Mouse (Mus musculus): ENCODE results near the gene Rab13. TPM values are rescaled to one million over a fixed set of nuclear protein-coding genes. Genes with fewer than 3 reads are reported as not detected.
A peak's percentile ranks its signal among the peaks of the same experiment; 100 is the strongest.

Gene Rab13
- polyA plus RNA-seq, 1 experiment, result 2.6 TPM

DNA sequence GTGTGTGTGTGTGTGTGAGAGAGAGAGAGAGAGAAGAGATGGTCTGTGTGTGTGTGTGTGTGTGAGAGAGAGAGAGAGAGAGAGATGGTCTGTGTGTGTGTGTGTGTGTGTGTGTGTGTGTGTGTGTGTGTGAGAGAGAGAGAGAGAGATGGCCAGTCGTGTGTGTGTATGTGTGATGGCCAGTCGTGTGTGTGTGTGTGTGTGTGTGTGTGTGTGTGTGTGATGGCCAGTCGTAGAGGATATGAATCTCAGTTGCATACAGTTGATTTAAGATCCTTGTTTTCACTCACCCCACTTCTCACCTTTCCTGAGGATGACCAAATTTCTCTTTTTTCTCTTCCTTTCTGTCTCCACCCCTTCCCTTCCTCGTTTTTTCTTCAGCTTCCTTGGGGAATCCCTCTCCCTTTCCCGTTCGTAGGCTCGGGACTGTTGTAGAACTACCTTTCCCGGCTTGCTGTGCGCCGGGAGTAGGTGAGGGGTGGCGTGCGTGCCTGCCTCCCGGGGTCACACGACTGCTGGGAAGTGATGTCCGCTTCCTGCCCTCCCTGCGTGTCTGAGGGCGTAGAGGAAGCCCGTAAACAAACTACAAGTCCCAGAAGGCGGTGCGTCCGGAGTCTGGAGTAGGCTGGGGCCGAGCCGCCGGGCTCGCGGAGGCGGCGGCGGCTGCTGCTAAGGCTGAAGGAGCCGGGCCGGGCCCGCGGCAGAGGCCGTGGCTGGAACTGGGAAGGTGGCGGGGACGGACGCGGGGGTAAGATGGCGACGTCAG lies 40.3 kb downstream of the Rab13 start, which contains the start of gene Crtc2:
Crtc2 (plus strand) TSS at position 511 of the 766 bp plus-strand sequence.
- peak within 1 kb of the TSS; percentile 92 for H3K27ac ChIP-seq (ENCODE audit: insufficient read depth, low read length)
- 2% methylated on average over 38 of the region's 40 CpGs for WGBS
- H3K4me1 ChIP-seq (ENCODE audit: control insufficient read depth, insufficient read depth, insufficient read length), result peaks cover 6% of the 10 kb centered on the region; the same call in 1 of the 2 replicates
- no peaks in the 10 kb centered on the region for H3K27me3 ChIP-seq (ENCODE audit: control insufficient read depth, insufficient read depth, low read length)
- TF ChIP-seq CTCF (IDR thresholded peaks at IDR 0.05; ENCODE audit: extremely low read depth, insufficient read depth, insufficient read length, insufficient replicate concordance) (no peak), POLR2A (IDR thresholded peaks at IDR 0.05; ENCODE audit: low read depth, low read length) (peak; percentile 46; the same call in 1 of the 2 replicates)
- peak; percentile 84 to 95 for DNase-seq (ENCODE audit: low read depth in 1 of 2, low spot score in 2 of 2)
- peaks cover 19% of the 10 kb centered on the region for H3K36me3 ChIP-seq (ENCODE audit: control insufficient read depth, insufficient read depth, low read length)
- H3K4me3 ChIP-seq (ENCODE audit: extremely low read depth, insufficient read depth, insufficient read length), result peak within 1 kb of the TSS; percentile 87

DNA sequence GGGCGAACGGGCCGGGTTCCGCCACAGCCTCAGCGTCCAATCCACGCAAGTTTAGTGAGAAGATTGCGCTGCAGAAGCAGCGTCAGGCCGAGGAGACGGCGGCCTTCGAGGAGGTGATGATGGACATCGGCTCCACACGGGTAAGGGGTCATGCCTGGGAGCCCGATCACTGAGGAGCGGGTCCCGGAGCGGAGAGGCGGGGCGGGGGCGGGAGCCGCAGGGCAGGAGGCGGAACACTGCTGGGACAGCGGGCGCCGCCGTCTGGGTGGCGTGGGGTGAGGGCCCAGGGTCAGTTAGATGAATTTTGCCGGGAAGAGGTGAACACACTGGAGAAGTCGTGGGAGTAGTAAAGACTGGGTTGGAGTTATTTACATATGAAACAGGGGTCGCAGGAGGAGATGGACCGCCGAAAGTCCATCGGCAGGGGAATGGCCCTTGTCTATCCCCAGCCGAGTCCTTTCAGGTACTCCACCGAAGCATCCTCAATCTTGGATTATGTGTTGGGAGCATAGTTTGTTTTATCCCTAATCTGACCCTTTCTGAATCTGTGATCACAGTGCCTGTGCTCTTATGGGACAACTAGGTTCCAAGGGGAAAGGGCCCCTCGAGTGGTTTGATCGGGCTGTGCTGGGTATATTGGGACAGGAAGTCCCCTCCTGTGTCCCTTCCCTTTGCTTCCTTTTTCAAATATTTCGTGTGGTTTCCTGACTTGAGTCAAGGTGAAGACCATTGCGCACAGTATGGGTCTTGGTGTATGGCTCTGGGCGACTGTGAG lies 41.1 kb downstream of the Rab13 start:
- peaks cover 4% of the 10 kb centered on the region; the same call in 1 of the 2 replicates for H3K4me1 ChIP-seq (ENCODE audit: control insufficient read depth, insufficient read depth, insufficient read length)
- no peak for TF ChIP-seq CTCF (IDR thresholded peaks at IDR 0.05; ENCODE audit: extremely low read depth, insufficient read depth, insufficient read length, insufficient replicate concordance)
- no peak for TF ChIP-seq POLR2A (IDR thresholded peaks at IDR 0.05; ENCODE audit: low read depth, low read length)
- H3K4me3 ChIP-seq (ENCODE audit: extremely low read depth, insufficient read depth, insufficient read length), result peak overlapping the region; percentile 87
- DNase-seq (ENCODE audit: low read depth in 1 of 2, low spot score in 2 of 2), result no peak
- under 1% methylated on average over 41 of the region's 41 CpGs for WGBS
- no peaks in the 10 kb centered on the region for H3K27me3 ChIP-seq (ENCODE audit: control insufficient read depth, insufficient read depth, low read length)
- H3K27ac ChIP-seq (ENCODE audit: insufficient read depth, low read length), result peak overlapping the region; percentile 92
- H3K36me3 ChIP-seq (ENCODE audit: control insufficient read depth, insufficient read depth, low read length), result peaks cover 26% of the 10 kb centered on the region

DNA sequence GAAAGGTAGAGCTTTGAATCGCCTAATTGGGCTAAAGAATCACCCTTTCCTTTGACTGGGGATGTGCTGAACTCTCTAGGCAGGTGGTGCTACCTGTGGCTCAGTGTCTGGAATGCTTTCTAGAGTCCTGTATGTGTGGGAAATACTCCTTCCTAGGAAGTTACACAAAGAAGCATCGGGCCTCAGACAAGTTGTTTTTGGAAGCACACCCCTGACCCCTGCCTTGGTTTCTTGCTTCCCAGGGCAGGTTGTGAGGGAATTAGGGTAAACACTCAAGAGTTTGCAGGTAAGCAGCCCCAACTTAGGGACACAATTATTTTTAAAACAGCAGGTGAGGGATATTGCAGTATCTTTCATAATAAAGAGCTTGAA lies 41.7 kb downstream of the Rab13 start:
- no peaks in the 10 kb centered on the region for H3K27me3 ChIP-seq (ENCODE audit: control insufficient read depth, insufficient read depth, low read length)
- peaks cover 31% of the 10 kb centered on the region for H3K36me3 ChIP-seq (ENCODE audit: control insufficient read depth, insufficient read depth, low read length)
- H3K4me3 ChIP-seq (ENCODE audit: extremely low read depth, insufficient read depth, insufficient read length), result peak overlapping the region; percentile 87
- H3K27ac ChIP-seq (ENCODE audit: insufficient read depth, low read length), result peak overlapping the region; percentile 92; the same call in 1 of the 2 replicates
- no peak for DNase-seq (ENCODE audit: low read depth in 1 of 2, low spot score in 2 of 2)
- TF ChIP-seq CTCF (IDR thresholded peaks at IDR 0.05; ENCODE audit: extremely low read depth, insufficient read depth, insufficient read length, insufficient replicate concordance) (no peak), POLR2A (IDR thresholded peaks at IDR 0.05; ENCODE audit: low read depth, low read length) (no peak)
- H3K4me1 ChIP-seq (ENCODE audit: control insufficient read depth, insufficient read depth, insufficient read length), result peaks cover 4% of the 10 kb centered on the region; the same call in 1 of the 2 replicates
- 4% methylated on average over 2 of the region's 2 CpGs for WGBS

DNA sequence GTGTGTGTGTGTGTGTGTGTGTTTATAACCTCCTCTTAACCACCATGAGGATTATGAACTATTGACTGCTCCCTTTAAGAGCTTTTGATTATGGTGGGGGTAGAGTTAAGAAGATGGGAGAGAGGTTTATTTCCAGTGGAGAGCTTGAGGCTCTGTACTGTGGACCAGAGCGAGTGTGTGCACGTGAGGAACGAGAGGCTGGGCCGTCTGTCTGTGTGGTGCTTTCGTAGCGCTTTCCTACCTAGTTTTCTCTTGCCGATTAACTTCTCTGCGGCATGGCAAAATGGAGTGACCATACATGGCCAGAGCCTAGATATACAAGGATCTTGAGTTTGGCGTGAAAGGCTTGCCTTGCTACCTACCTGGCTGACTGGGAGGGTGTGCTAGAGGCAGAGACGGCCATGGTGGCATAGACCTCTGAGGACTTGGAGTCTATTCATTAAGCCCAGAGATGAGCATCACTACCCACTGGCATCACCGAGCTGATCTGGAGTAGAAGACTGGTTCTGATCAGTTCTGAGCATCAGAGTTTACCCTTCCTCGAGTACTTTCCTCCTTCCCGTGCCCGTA lies 42.4 kb downstream of the Rab13 start:
- no peak overlapping the region for H3K4me3 ChIP-seq (ENCODE audit: extremely low read depth, insufficient read depth, insufficient read length)
- no peak overlapping the region for H3K27ac ChIP-seq (ENCODE audit: insufficient read depth, low read length)
- 93% methylated on average over 14 of the region's 14 CpGs for WGBS
- H3K4me1 ChIP-seq (ENCODE audit: control insufficient read depth, insufficient read depth, insufficient read length), result peaks cover 4% of the 10 kb centered on the region; the same call in 1 of the 2 replicates
- H3K27me3 ChIP-seq (ENCODE audit: control insufficient read depth, insufficient read depth, low read length), result no peaks in the 10 kb centered on the region
- TF ChIP-seq POLR2A (IDR thresholded peaks at IDR 0.05; ENCODE audit: low read depth, low read length) (no peak), CTCF (IDR thresholded peaks at IDR 0.05; ENCODE audit: extremely low read depth, insufficient read depth, insufficient read length, insufficient replicate concordance) (no peak)
- peaks cover 34% of the 10 kb centered on the region for H3K36me3 ChIP-seq (ENCODE audit: control insufficient read depth, insufficient read depth, low read length)
- DNase-seq (ENCODE audit: low read depth in 1 of 2, low spot score in 2 of 2), result no peak

DNA sequence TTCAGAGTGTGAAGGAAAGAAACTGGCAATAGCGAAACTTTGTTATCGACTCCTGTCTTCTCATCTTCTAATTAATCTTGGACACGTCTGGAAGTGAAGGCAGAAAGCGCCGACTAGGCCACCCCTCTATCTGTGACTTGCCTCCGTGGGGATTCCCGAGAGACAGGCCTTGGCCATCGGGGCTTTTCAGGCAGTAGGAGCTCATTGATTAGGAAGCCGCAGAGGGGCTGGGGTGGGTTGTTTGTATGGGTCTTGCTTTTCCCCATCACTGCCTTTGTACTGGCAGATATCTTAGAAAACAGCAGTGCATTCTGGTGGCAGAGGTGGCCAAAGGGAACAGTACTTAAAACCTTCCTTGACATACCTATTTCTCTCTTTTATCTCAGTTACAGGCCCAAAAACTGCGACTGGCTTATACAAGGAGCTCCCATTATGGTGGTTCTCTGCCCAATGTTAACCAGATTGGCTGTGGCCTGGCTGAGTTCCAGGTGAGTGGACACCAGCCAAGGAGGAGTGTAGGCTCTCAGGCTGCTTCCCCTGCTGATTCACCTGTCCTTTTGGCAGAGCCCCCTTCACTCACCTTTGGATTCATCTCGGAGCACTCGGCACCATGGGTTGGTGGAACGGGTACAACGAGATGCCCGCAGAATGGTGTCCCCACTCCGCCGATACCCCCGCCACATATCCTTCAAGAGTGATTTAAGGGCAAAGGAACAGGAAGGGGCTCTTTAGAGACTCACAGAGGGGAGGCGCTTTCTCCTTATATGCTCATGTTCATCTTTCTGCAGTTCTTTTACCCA lies 43.4 kb downstream of the Rab13 start:
- H3K27ac ChIP-seq (ENCODE audit: insufficient read depth, low read length), result no peak overlapping the region
- DNase-seq (ENCODE audit: low read depth in 1 of 2, low spot score in 2 of 2), result no peak
- WGBS, result 91% methylated on average over 19 of the region's 19 CpGs
- peaks cover 4% of the 10 kb centered on the region; the same call in 1 of the 2 replicates for H3K4me1 ChIP-seq (ENCODE audit: control insufficient read depth, insufficient read depth, insufficient read length)
- no peaks in the 10 kb centered on the region for H3K27me3 ChIP-seq (ENCODE audit: control insufficient read depth, insufficient read depth, low read length)
- TF ChIP-seq POLR2A (IDR thresholded peaks at IDR 0.05; ENCODE audit: low read depth, low read length) (no peak), CTCF (IDR thresholded peaks at IDR 0.05; ENCODE audit: extremely low read depth, insufficient read depth, insufficient read length, insufficient replicate concordance) (no peak)
- H3K36me3 ChIP-seq (ENCODE audit: control insufficient read depth, insufficient read depth, low read length), result peaks cover 38% of the 10 kb centered on the region
- no peak overlapping the region for H3K4me3 ChIP-seq (ENCODE audit: extremely low read depth, insufficient read depth, insufficient read length)

DNA sequence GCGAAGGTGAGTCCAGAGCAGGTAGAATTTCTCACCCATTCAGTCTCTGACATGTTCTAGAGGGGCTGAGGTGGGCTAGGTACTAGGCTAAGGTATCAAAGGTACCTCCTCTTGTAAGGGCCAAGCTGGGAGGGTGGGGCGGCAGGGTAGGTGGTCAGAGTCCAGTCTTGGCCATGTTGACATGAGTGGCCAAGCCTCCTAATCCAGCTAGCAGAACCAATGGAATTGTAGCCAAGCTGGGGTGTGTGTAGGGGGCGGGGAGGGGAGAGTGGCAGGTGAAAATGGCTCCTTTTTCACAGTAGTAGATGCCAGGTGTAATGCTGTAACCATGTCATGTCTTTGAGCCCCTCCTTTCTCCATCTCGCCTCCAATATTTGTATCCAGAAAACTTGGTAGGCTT lies 45.0 kb downstream of the Rab13 start:
- WGBS, result 90% methylated on average over 4 of the region's 4 CpGs
- Histone ChIP-seq H3K27me3 (ENCODE audit: control insufficient read depth, insufficient read depth, low read length) (no peaks in the 10 kb centered on the region), H3K27ac (ENCODE audit: insufficient read depth, low read length) (no peak overlapping the region), H3K4me3 (ENCODE audit: extremely low read depth, insufficient read depth, insufficient read length) (no peak overlapping the region), H3K36me3 (ENCODE audit: control insufficient read depth, insufficient read depth, low read length) (peaks cover 48% of the 10 kb centered on the region), H3K4me1 (ENCODE audit: control insufficient read depth, insufficient read depth, insufficient read length) (peaks cover 12% of the 10 kb centered on the region; the same call in 1 of the 2 replicates)
- no peak for TF ChIP-seq POLR2A (IDR thresholded peaks at IDR 0.05; ENCODE audit: low read depth, low read length)
- TF ChIP-seq CTCF (IDR thresholded peaks at IDR 0.05; ENCODE audit: extremely low read depth, insufficient read depth, insufficient read length, insufficient replicate concordance), result no peak
- DNase-seq (ENCODE audit: low read depth in 1 of 2, low spot score in 2 of 2), result no peak

All from spleen, adult 2 months (tissue).